Mouse (Mus musculus) megakaryocyte-erythroid progenitor cell, adult 5-6 weeks (primary cell): ENCODE measurements around the gene Pkp3. TPM values are rescaled to one million over a fixed set of nuclear protein-coding genes. Genes with fewer than 3 reads are reported as not detected.
A peak's percentile ranks its signal among the peaks of the same experiment; 100 is the strongest.
"Not testable (repeated sequence)": the region's sequence is repeated elsewhere in the genome, so short reads cannot be mapped to it uniquely, and the experiment has no call there.

Experiments
- ATAC-seq: replicated peaks from 2 replicates; pipeline ENCODE4 v1.8.0; 2016; ENCODE audit warnings: mild to moderate bottlenecking, inconsistent platforms; ENCODE audit not compliant: severe bottlenecking, poor library complexity, low FRiP score, low TSS enrichment
- total RNA-seq, 2 experiments: library from RNA; stranded (forward) in 1 of 2; stranded (reverse) in 1 of 2; fragments of 200-1000, 215-1000 nt in 1 of 2; fragments of >200 nt in 1 of 2; fragmentation: Nextera tagmentation in 1 of 2; gene quantifications; 2 replicates each; pipeline ENCODE4 v1.2.3; 2014 to 2017

Gene Pkp3
- total RNA-seq (2014; fragmentation: Nextera tagmentation) (0.17 and 11.2 TPM in 2 replicates), total RNA-seq (2017) (2.8 TPM in 1 of 2 replicates, not detected in the other)

- ATAC-seq = no peak
These were observed at the start of gene Pkp3 for GRCm38 (mm10) chr7:141077841-141078240. Gene Pkp3 (plus strand): TSS chr7:141078218.

- no peak for ATAC-seq
These were observed 49.2 kb upstream of the Pkp3 start, which contains the start of gene Gm17387 for GRCm38 (mm10) chr7:141028831-141029230. Gene Gm17387 (plus strand): TSS chr7:141029131.

GRCm38 (mm10) chr7:141030390-141030789, 47.6 kb upstream of the Pkp3 start:
- no peak for ATAC-seq

- ATAC-seq = peak; percentile 77
These were observed 45.4 kb upstream of the Pkp3 start for GRCm38 (mm10) chr7:141032458-141033167.

GRCm38 (mm10) chr7:141036624-141037023, 41.4 kb upstream of the Pkp3 start:
- not testable (repeated sequence) for ATAC-seq

GRCm38 (mm10) chr7:141038090-141039032, 39.7 kb upstream of the Pkp3 start:
- no peak for ATAC-seq

- no peak for ATAC-seq
These were observed 38.5 kb upstream of the Pkp3 start for GRCm38 (mm10) chr7:141039386-141040107.

- ATAC-seq = no peak
These were observed 37.0 kb upstream of the Pkp3 start for GRCm38 (mm10) chr7:141040867-141041606.

- ATAC-seq = 0 out of 2 replicates have a peak, but pooled peaks have one; percentile 17
These were observed 36.4 kb upstream of the Pkp3 start for GRCm38 (mm10) chr7:141041661-141042060.

GRCm38 (mm10) chr7:141042539-141042938, 35.5 kb upstream of the Pkp3 start:
- ATAC-seq = peak; percentile 63

GRCm38 (mm10) chr7:141046931-141047580, 31.0 kb upstream of the Pkp3 start:
- ATAC-seq = peak; percentile 88

- ATAC-seq = no peak
These were observed 30.3 kb upstream of the Pkp3 start for GRCm38 (mm10) chr7:141047581-141048225.

GRCm38 (mm10) chr7:141048226-141049218, 29.5 kb upstream of the Pkp3 start:
- peak; percentile 51 for ATAC-seq

- ATAC-seq = no peak
These were observed 28.7 kb upstream of the Pkp3 start for GRCm38 (mm10) chr7:141049326-141049725.

- no peak for ATAC-seq
These were observed 26.8 kb upstream of the Pkp3 start for GRCm38 (mm10) chr7:141051060-141051685.

GRCm38 (mm10) chr7:141052016-141052415, 26.0 kb upstream of the Pkp3 start:
- ATAC-seq = no peak
